Mouse (Mus musculus) liver, adult 2 months (tissue): ENCODE results near the gene Mrps7. TPM values are rescaled to one million over a fixed set of nuclear protein-coding genes. Genes with fewer than 3 reads are reported as not detected.

Source experiments
- DNase-seq: peaks from one replicate; pipeline ENCODE4 v3.0.0-alpha.2; 2011; ENCODE audit warnings: low read depth, low spot score; ENCODE audit errors: extremely low read depth
- H3K27ac ChIP-seq: fragments of 200-500 bp; replicated peaks from 2 replicates; pipeline ENCODE4 v1.5.1; 2012; ENCODE audit warnings: low read depth, mild to moderate bottlenecking, control low read depth, inconsistent platforms, low read length; ENCODE audit not compliant: insufficient read depth
- H3K27me3 ChIP-seq: fragments of 200-500 bp; 2 replicates; pipeline ENCODE4 v1.6.1; 2012; ENCODE audit warnings: mild to moderate bottlenecking, moderate library complexity, low read length, inconsistent platforms; ENCODE audit not compliant: control insufficient read depth, insufficient read depth
- H3K36me3 ChIP-seq: fragments of 200-500 bp; 2 replicates; pipeline ENCODE4 v1.6.1; 2012; ENCODE audit warnings: low read length, inconsistent platforms; ENCODE audit not compliant: control insufficient read depth, insufficient read depth
- H3K4me1 ChIP-seq: fragments of 200-500 bp; 2 replicates; pipeline ENCODE4 v1.6.1; 2011; ENCODE audit warnings: low read length; ENCODE audit not compliant: control insufficient read depth, insufficient read depth
- H3K4me3 ChIP-seq: fragments of 200-500 bp; 2 replicates; pipeline ENCODE4 v1.5.1; 2011; ENCODE audit warnings: low read depth, mild to moderate bottlenecking, control low read depth, low read length, moderate library complexity; ENCODE audit not compliant: insufficient read depth
- H3K79me2 ChIP-seq: fragments of 200-500 bp; 2 replicates; pipeline ENCODE4 v1.6.1; 2012; ENCODE audit warnings: inconsistent platforms, mild to moderate bottlenecking, low read length, moderate library complexity; ENCODE audit not compliant: control insufficient read depth, insufficient read depth
- H3K9ac ChIP-seq: fragments of 200-500 bp; 2 replicates; pipeline ENCODE4 v1.6.1; 2012; ENCODE audit warnings: low read depth, mild to moderate bottlenecking, control low read depth, inconsistent platforms, low read length
- CTCF ChIP-seq: fragments of 200-500 bp; IDR thresholded peaks from 2 replicates; pipeline ENCODE4 v1.5.1; 2011; ENCODE audit warnings: low read depth, low read length, control low read depth
- POLR2A ChIP-seq: fragments of 200-500 bp; IDR thresholded peaks from 2 replicates; pipeline ENCODE4 v1.6.1; 2011; ENCODE audit warnings: low read length, control low read depth; ENCODE audit not compliant: insufficient read depth; ENCODE audit errors: extremely low read depth
- WGBS: fragments of 180-500 bp; shearing (Covaris S2); methylation state at CpG from one replicate; pipeline ENCODE4 v1.1.7; 2018; 5-methylcytosine and 5-hydroxymethylcytosine counted together
- polyA plus RNA-seq: library from polyadenylated mRNA; depleted of rRNA; stranded (reverse); fragments of >200 nt; gene quantifications from 2 replicates; pipeline ENCODE4 v1.2.3, GENCODE M21; 2012
- total RNA-seq: library from RNA; depleted of rRNA; stranded (reverse); fragments of >200 nt; gene quantifications from 2 replicates; pipeline ENCODE4 v1.2.3, GENCODE M21; 2014

The Mrps7 gene
- total and polyA plus RNA-seq, 2 experiments = 32.9 to 48.1 TPM

- no peaks in the 10 kb centered on the region for H3K36me3 ChIP-seq
- H3K4me3 ChIP-seq = no peak overlapping the region
- no peaks in the 10 kb centered on the region for H3K4me1 ChIP-seq
- no peaks in the 10 kb centered on the region for H3K27me3 ChIP-seq
- H3K79me2 ChIP-seq = no peaks in the 10 kb centered on the region
- no peak overlapping the region for H3K27ac ChIP-seq
- WGBS = 76% methylated on average over 3 of the region's 3 CpGs
- TF ChIP-seq POLR2A (no peak), CTCF (no peak)
- no peak overlapping the region for H3K9ac ChIP-seq
- no peak for DNase-seq
These were observed 33.2 kb downstream of the Mrps7 start for GRCm38 (mm10) chr11:115636960-115637359.

- Histone ChIP-seq H3K79me2 (no peaks in the 10 kb centered on the region), H3K27me3 (no peaks in the 10 kb centered on the region), H3K36me3 (no peaks in the 10 kb centered on the region), H3K9ac (no peak overlapping the region), H3K4me3 (no peak overlapping the region), H3K4me1 (no peaks in the 10 kb centered on the region), H3K27ac (no peak overlapping the region)
- TF ChIP-seq CTCF (no peak), POLR2A (no peak)
- no peak for DNase-seq
- WGBS = 59% methylated on average over 5 of the region's 5 CpGs
These were observed 35.0 kb downstream of the Mrps7 start for GRCm38 (mm10) chr11:115638498-115639409.

GRCm38 (mm10) chr11:115639540-115639939 lies 35.8 kb downstream of the Mrps7 start:
- Histone ChIP-seq H3K4me3 (no peak overlapping the region), H3K36me3 (no peaks in the 10 kb centered on the region; the same call in 1 of the 2 replicates), H3K9ac (no peak overlapping the region), H3K4me1 (no peaks in the 10 kb centered on the region), H3K79me2 (no peaks in the 10 kb centered on the region), H3K27me3 (no peaks in the 10 kb centered on the region), H3K27ac (no peak overlapping the region)
- TF ChIP-seq CTCF (no peak), POLR2A (no peak)
- DNase-seq = no peak
- WGBS = 87% methylated on average over 4 of the region's 4 CpGs

- Histone ChIP-seq H3K79me2 (no peaks in the 10 kb centered on the region), H3K4me1 (no peaks in the 10 kb centered on the region), H3K9ac (no peak overlapping the region), H3K27ac (no peak overlapping the region), H3K36me3 (no peaks in the 10 kb centered on the region; the same call in 1 of the 2 replicates), H3K27me3 (no peaks in the 10 kb centered on the region), H3K4me3 (no peak overlapping the region)
- no peak for DNase-seq
- WGBS = 90% methylated on average over 3 of the region's 4 CpGs
- no peak for TF ChIP-seq POLR2A
- no peak for TF ChIP-seq CTCF
These were observed 36.6 kb downstream of the Mrps7 start for GRCm38 (mm10) chr11:115640311-115640828.

GRCm38 (mm10) chr11:115640978-115641663 lies 37.4 kb downstream of the Mrps7 start:
- 62% methylated on average over 14 of the region's 14 CpGs for WGBS
- H3K9ac ChIP-seq = no peak overlapping the region
- H3K27ac ChIP-seq = no peak overlapping the region
- TF ChIP-seq POLR2A = no peak
- no peak for TF ChIP-seq CTCF
- peaks cover 2% of the 10 kb centered on the region; the same call in 1 of the 2 replicates for H3K36me3 ChIP-seq
- no peak for DNase-seq
- H3K4me1 ChIP-seq = no peaks in the 10 kb centered on the region
- H3K79me2 ChIP-seq = no peaks in the 10 kb centered on the region
- H3K27me3 ChIP-seq = no peaks in the 10 kb centered on the region
- no peak overlapping the region for H3K4me3 ChIP-seq
